Mouse (Mus musculus): ENCODE data around the gene Aspa. TPM values are rescaled to one million over a fixed set of nuclear protein-coding genes. Genes with fewer than 3 reads are reported as not detected.

Gene Aspa
- polyA plus RNA-seq, 1 experiment = 3.6 TPM

DNA sequence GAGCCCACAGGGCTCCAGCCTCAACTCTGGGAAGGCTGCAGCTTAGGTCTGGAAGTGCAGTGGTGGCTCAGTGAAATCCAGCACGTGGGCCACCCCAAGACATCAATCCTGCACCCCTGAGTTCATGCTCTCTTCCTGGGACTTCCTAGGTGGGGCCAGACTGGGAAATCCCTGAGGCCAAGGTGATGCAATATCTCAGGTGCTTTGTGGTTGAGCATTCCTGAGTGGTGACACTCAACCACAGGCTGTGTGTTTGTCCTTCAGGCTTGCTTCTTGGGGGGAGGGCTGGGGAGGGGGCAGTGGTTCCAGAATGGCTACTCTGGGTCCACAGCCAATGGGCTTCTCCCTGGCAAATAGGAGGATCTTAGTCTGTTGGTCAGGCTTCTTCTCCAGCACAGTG lies 45.5 kb downstream of the Aspa start:
- H3K4me3 ChIP-seq (ENCODE audit: control insufficient read depth, low read depth, low read length) = no peak overlapping the region
- no peaks in the 10 kb centered on the region for H3K36me3 ChIP-seq (ENCODE audit: control insufficient read depth, insufficient read depth, low read length)
- peaks cover 3% of the 10 kb centered on the region; the same call in 1 of the 2 replicates for H3K4me1 ChIP-seq (ENCODE audit: control insufficient read depth, insufficient read depth, low read length)
- TF ChIP-seq POLR2A (IDR thresholded peaks at IDR 0.05; ENCODE audit: control insufficient read depth, low read depth, low read length) (no peak), CTCF (IDR thresholded peaks at IDR 0.05; ENCODE audit: control insufficient read depth, insufficient read depth, insufficient replicate concordance, low read depth, low read length) (no peak)
- H3K27me3 ChIP-seq (ENCODE audit: control insufficient read depth, insufficient read depth, low read length) = no peaks in the 10 kb centered on the region
- H3K27ac ChIP-seq (ENCODE audit: control insufficient read depth, insufficient read depth, low read depth, low read length) = no peak overlapping the region

DNA sequence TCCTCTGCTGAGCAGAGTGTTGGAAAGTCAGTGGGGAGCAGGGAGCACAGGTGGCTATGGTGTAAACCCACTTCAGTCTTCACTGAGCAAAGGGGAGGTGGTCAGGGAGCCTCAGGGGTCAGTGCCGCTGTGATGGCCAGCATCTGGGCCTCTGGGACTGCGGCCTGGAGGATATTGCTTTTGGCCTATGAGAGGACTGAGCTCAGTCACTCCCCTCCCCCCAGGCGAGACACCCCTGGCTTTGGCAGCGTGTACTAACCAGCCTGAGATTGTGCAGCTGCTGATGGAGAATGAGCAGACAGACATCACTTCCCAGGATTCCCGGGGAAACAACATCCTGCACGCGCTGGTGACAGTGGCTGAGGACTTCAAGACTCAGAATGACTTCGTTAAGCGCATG lies 46.0 kb downstream of the Aspa start:
- Histone ChIP-seq H3K4me3 (ENCODE audit: control insufficient read depth, low read depth, low read length) (no peak overlapping the region), H3K27ac (ENCODE audit: control insufficient read depth, insufficient read depth, low read depth, low read length) (no peak overlapping the region), H3K36me3 (ENCODE audit: control insufficient read depth, insufficient read depth, low read length) (no peaks in the 10 kb centered on the region), H3K27me3 (ENCODE audit: control insufficient read depth, insufficient read depth, low read length) (no peaks in the 10 kb centered on the region), H3K4me1 (ENCODE audit: control insufficient read depth, insufficient read depth, low read length) (peaks cover 3% of the 10 kb centered on the region; the same call in 1 of the 2 replicates)
- TF ChIP-seq CTCF (IDR thresholded peaks at IDR 0.05; ENCODE audit: control insufficient read depth, insufficient read depth, insufficient replicate concordance, low read depth, low read length) (no peak), POLR2A (IDR thresholded peaks at IDR 0.05; ENCODE audit: control insufficient read depth, low read depth, low read length) (no peak)

GRCm38 (mm10) chr11:73281528-73282027 lies 47.8 kb downstream of the Aspa start:
- peaks cover 3% of the 10 kb centered on the region; the same call in 1 of the 2 replicates for H3K4me1 ChIP-seq (ENCODE audit: control insufficient read depth, insufficient read depth, low read length)
- no peak overlapping the region for H3K27ac ChIP-seq (ENCODE audit: control insufficient read depth, insufficient read depth, low read depth, low read length)
- TF ChIP-seq POLR2A (IDR thresholded peaks at IDR 0.05; ENCODE audit: control insufficient read depth, low read depth, low read length) = no peak
- TF ChIP-seq CTCF (IDR thresholded peaks at IDR 0.05; ENCODE audit: control insufficient read depth, insufficient read depth, insufficient replicate concordance, low read depth, low read length) = peak; percentile 49; the same call in 1 of the 2 replicates
- no peaks in the 10 kb centered on the region for H3K36me3 ChIP-seq (ENCODE audit: control insufficient read depth, insufficient read depth, low read length)
- no peaks in the 10 kb centered on the region for H3K27me3 ChIP-seq (ENCODE audit: control insufficient read depth, insufficient read depth, low read length)
- H3K4me3 ChIP-seq (ENCODE audit: control insufficient read depth, low read depth, low read length) = peak overlapping the region; percentile 45

DNA sequence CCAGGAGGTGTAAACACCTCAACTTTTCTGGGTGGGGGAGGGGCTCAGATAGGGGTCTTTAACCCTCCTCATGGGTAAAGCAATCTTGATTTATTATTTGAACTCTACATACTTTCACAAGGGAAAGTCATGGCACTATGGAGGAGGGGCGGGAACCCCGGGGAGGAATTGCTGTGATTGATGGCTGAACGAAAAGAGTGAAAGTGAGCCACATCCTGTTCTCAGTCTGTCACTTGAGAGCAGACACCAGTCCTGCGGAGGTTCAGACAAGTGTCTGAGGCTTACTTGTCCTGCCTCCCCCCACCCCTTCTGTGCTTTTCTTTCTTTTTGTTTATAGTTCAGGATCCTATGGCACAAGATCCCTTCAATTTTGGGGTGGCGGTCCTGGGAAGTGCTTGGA lies 48.7 kb downstream of the Aspa start:
- Histone ChIP-seq H3K27ac (ENCODE audit: control insufficient read depth, insufficient read depth, low read depth, low read length) (no peak overlapping the region), H3K36me3 (ENCODE audit: control insufficient read depth, insufficient read depth, low read length) (no peaks in the 10 kb centered on the region), H3K4me3 (ENCODE audit: control insufficient read depth, low read depth, low read length) (no peak overlapping the region), H3K4me1 (ENCODE audit: control insufficient read depth, insufficient read depth, low read length) (peaks cover 3% of the 10 kb centered on the region; the same call in 1 of the 2 replicates), H3K27me3 (ENCODE audit: control insufficient read depth, insufficient read depth, low read length) (no peaks in the 10 kb centered on the region)
- TF ChIP-seq POLR2A (IDR thresholded peaks at IDR 0.05; ENCODE audit: control insufficient read depth, low read depth, low read length) = no peak
- no peak for TF ChIP-seq CTCF (IDR thresholded peaks at IDR 0.05; ENCODE audit: control insufficient read depth, insufficient read depth, insufficient replicate concordance, low read depth, low read length)

DNA sequence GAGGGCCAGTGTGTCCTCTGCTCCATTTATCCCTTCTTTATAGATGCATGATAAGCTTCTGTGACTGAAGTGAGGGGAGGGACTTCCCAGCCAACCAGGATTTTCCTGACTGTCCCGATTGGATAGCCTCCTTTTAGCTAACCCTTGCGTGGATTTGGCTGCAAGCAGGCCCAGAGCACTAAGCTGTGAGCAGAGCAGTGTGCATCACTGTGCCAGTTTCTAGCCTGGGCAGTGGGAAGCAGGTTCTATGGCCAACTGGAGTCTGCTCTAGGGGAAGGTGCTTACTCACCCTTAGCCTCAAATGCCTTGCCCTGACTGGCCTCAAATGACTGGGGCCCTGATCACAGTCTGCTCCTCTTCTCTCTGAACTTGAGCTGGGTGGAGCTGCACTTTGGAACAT lies 54.6 kb downstream of the Aspa start:
- Histone ChIP-seq H3K27ac (ENCODE audit: control insufficient read depth, insufficient read depth, low read depth, low read length) (no peak overlapping the region), H3K4me1 (ENCODE audit: control insufficient read depth, insufficient read depth, low read length) (no peaks in the 10 kb centered on the region)
- TF ChIP-seq CTCF (IDR thresholded peaks at IDR 0.05; ENCODE audit: control insufficient read depth, insufficient read depth, insufficient replicate concordance, low read depth, low read length) (no peak), POLR2A (IDR thresholded peaks at IDR 0.05; ENCODE audit: control insufficient read depth, low read depth, low read length) (no peak)

GRCm38 (mm10) chr11:73267267-73267666 lies 62.1 kb downstream of the Aspa start, which contains the start of gene Trpv3:
Trpv3 (plus strand) TSS chr11:73267388.
- no peaks in the 10 kb centered on the region for H3K27me3 ChIP-seq (ENCODE audit: control insufficient read depth, insufficient read depth, low read length)
- H3K36me3 ChIP-seq (ENCODE audit: control insufficient read depth, insufficient read depth, low read length) = no peaks in the 10 kb centered on the region
- H3K4me1 ChIP-seq (ENCODE audit: control insufficient read depth, insufficient read depth, low read length) = no peaks in the 10 kb centered on the region
- peak within 1 kb of the TSS; percentile 24 for H3K4me3 ChIP-seq (ENCODE audit: control insufficient read depth, low read depth, low read length)
- H3K27ac ChIP-seq (ENCODE audit: control insufficient read depth, insufficient read depth, low read depth, low read length) = no peak within 1 kb of the TSS
- TF ChIP-seq CTCF (IDR thresholded peaks at IDR 0.05; ENCODE audit: control insufficient read depth, insufficient read depth, insufficient replicate concordance, low read depth, low read length) (no peak), POLR2A (IDR thresholded peaks at IDR 0.05; ENCODE audit: control insufficient read depth, low read depth, low read length) (no peak)

More for the DNA sequence above, 54.6 kb downstream of the Aspa start:
- H3K4me3 ChIP-seq (ENCODE audit: control insufficient read depth, low read depth, low read length) = no peak overlapping the region
- no peaks in the 10 kb centered on the region for H3K27me3 ChIP-seq (ENCODE audit: control insufficient read depth, insufficient read depth, low read length)
- no peaks in the 10 kb centered on the region for H3K36me3 ChIP-seq (ENCODE audit: control insufficient read depth, insufficient read depth, low read length)

GRCm38 (mm10) chr11:73261385-73261784 lies 68.0 kb downstream of the Aspa start:
- Histone ChIP-seq H3K27ac (ENCODE audit: control insufficient read depth, insufficient read depth, low read depth, low read length) (no peak overlapping the region), H3K27me3 (ENCODE audit: control insufficient read depth, insufficient read depth, low read length) (no peaks in the 10 kb centered on the region), H3K36me3 (ENCODE audit: control insufficient read depth, insufficient read depth, low read length) (no peaks in the 10 kb centered on the region), H3K4me3 (ENCODE audit: control insufficient read depth, low read depth, low read length) (no peak overlapping the region), H3K4me1 (ENCODE audit: control insufficient read depth, insufficient read depth, low read length) (no peaks in the 10 kb centered on the region)
- no peak for TF ChIP-seq CTCF (IDR thresholded peaks at IDR 0.05; ENCODE audit: control insufficient read depth, insufficient read depth, insufficient replicate concordance, low read depth, low read length)
- no peak for TF ChIP-seq POLR2A (IDR thresholded peaks at IDR 0.05; ENCODE audit: control insufficient read depth, low read depth, low read length)

Measured in testis, adult 2 months (tissue).